Mouse (Mus musculus) liver, embryonic 14.5 days (tissue): ENCODE data around the gene Lilr4b. TPM values are rescaled to one million over a fixed set of nuclear protein-coding genes. Genes with fewer than 3 reads are reported as not detected.
"Not testable (repeated sequence)": the region's sequence is repeated elsewhere in the genome, so short reads cannot be mapped to it uniquely, and the experiment has no call there.

Experiments used
- ATAC-seq: fragments of 200-750 bp; cut with Nextera tagmentation; 2 replicates; pipeline ENCODE4 v1.8.0; 2017; ENCODE audit warnings: moderate number of reproducible peaks, mild to moderate bottlenecking, moderate library complexity; ENCODE audit not compliant: insufficient read depth
- DNase-seq, 3 experiments: peaks; one replicate each; pipeline ENCODE4 v3.0.0-alpha.2; 2012 to 2013; ENCODE audit warnings: low read depth in 3 of 3, low spot score in 3 of 3
- H3K27ac ChIP-seq: fragments of 300-500 bp; sonication (generic); 2 replicates; pipeline ENCODE4 v1.5.1; 2014; ENCODE audit warnings: moderate library complexity, mild to moderate bottlenecking, control low read depth, inconsistent platforms
- H3K27me3 ChIP-seq: fragments of 300-500 bp; sonication (generic); 2 replicates; pipeline ENCODE4 v1.6.1; 2014; ENCODE audit warnings: mild to moderate bottlenecking, low read length, moderate library complexity; ENCODE audit not compliant: control insufficient read depth, insufficient read depth
- H3K36me3 ChIP-seq: fragments of 300-500 bp; sonication (generic); replicated peaks from 2 replicates; pipeline ENCODE4 v1.6.1; 2014; ENCODE audit warnings: low read depth; ENCODE audit not compliant: control insufficient read depth, insufficient read depth
- H3K4me1 ChIP-seq, 2 experiments: fragments of 200-500 bp in 1 of 2; fragments of 300-500 bp in 1 of 2; sonication (generic) in 1 of 2; replicated peaks; 2 replicates each; pipeline ENCODE4 v1.6.1; 2012 to 2014; ENCODE audit warnings: antibody characterized with exemption in 1 of 2, inconsistent platforms in 1 of 2, low read length in 1 of 2; ENCODE audit not compliant: control insufficient read depth in 2 of 2, insufficient read depth in 2 of 2
- H3K4me2 ChIP-seq: fragments of 300-500 bp; sonication (generic); 2 replicates; pipeline ENCODE4 v1.6.1; 2014; ENCODE audit warnings: low read depth, mild to moderate bottlenecking, control low read depth, moderate library complexity
- H3K4me3 ChIP-seq, 2 experiments: fragments of 200-500 bp in 1 of 2; fragments of 300-500 bp in 1 of 2; sonication (generic) in 1 of 2; 2 replicates each; pipeline ENCODE4 v1.5.1; 2012 to 2014; ENCODE audit warnings: low read depth in 2 of 2, low read length in 2 of 2, mild to moderate bottlenecking in 2 of 2, control low read depth in 1 of 2, inconsistent platforms in 1 of 2, moderate library complexity in 1 of 2; ENCODE audit not compliant: insufficient read depth in 1 of 2
- H3K9ac ChIP-seq: fragments of 300-500 bp; sonication (generic); replicated peaks from 2 replicates; pipeline ENCODE4 v1.6.1; 2014; ENCODE audit warnings: mild to moderate bottlenecking, control low read depth, moderate library complexity
- H3K9me3 ChIP-seq: fragments of 300-500 bp; sonication (generic); 2 replicates; pipeline ENCODE4 v1.6.1; 2016; ENCODE audit warnings: low read length, mixed read lengths; ENCODE audit not compliant: control insufficient read depth
- CTCF ChIP-seq: IDR thresholded peaks from 2 replicates; pipeline ENCODE4 v1.5.1; 2016; ENCODE audit warnings: antibody characterized with exemption, low read depth, control low read depth
- EP300 ChIP-seq: IDR thresholded peaks from 2 replicates; pipeline ENCODE4 v1.6.1; 2016; ENCODE audit warnings: antibody characterized with exemption, low read depth
- WGBS: fragments of 180-500 bp; shearing (Covaris S2); extraction: QIAGEN DNeasy Blood & Tissue Kit; methylation state at CpG from one replicate; pipeline ENCODE4 v1.1.7; 2014; ENCODE audit not compliant: insufficient replicate concordance; 5-methylcytosine and 5-hydroxymethylcytosine counted together
- polyA plus RNA-seq, 2 experiments: library from polyadenylated mRNA; depleted of rRNA in 1 of 2; stranded (reverse) in 1 of 2; unstranded in 1 of 2; fragments of >200 nt; fragmentation: Nextera tagmentation in 1 of 2; extraction: Ambion mirVana in 1 of 2; gene quantifications; 2 replicates each; pipeline versions ENCODE4 v1.2.1 to v1.2.3; 2012 to 2014

Gene Lilr4b
- polyA plus RNA-seq (2012; rRNA removed) (0.70 and 1.1 TPM in 2 replicates), polyA plus RNA-seq (2014; fragmentation: Nextera tagmentation; extraction: Ambion mirVana) (0.75 and 1.8 TPM in 2 replicates)

GRCm38 (mm10) chr10:51480397-51480796 is at the start of gene Lilr4b, which contains the start of gene Gm49339:
Gene Lilr4b (plus strand): TSS chr10:51480632.
Gene Gm49339 (plus strand): TSS chr10:51480612.
- ATAC-seq, H3K9me3 ChIP-seq, H3K9ac ChIP-seq, DNase-seq, H3K4me1 ChIP-seq, H3K27me3 ChIP-seq, H3K27ac ChIP-seq, H3K4me2 ChIP-seq, H3K4me3 ChIP-seq, H3K36me3 ChIP-seq: not testable (repeated sequence)
- WGBS: 10% methylated on average over 1 of the region's 3 CpGs

GRCm38 (mm10) chr10:51432940-51433339 is 47.5 kb upstream of the Lilr4b start:
- Histone ChIP-seq H3K9ac (no peak overlapping the region), H3K4me2 (no peak overlapping the region), H3K27me3 (no peaks in the 10 kb centered on the region), H3K27ac (no peak overlapping the region), H3K4me3 (no peak overlapping the region), H3K4me1 (no peaks in the 10 kb centered on the region; a peak in 1 of 4 replicates), H3K9me3 (no peaks in the 10 kb centered on the region), H3K36me3 (no peaks in the 10 kb centered on the region)
- peak; percentile 39 for ATAC-seq
- no peak for DNase-seq
- TF ChIP-seq CTCF: no peak
- TF ChIP-seq EP300: no peak

GRCm38 (mm10) chr10:51435684-51436083 is 44.7 kb upstream of the Lilr4b start:
- Histone ChIP-seq H3K4me1 (no peaks in the 10 kb centered on the region; a peak in 1 of 4 replicates), H3K9ac (no peak overlapping the region), H3K4me2 (no peak overlapping the region), H3K9me3 (no peaks in the 10 kb centered on the region), H3K36me3 (no peaks in the 10 kb centered on the region), H3K4me3 (no peak overlapping the region), H3K27ac (no peak overlapping the region), H3K27me3 (no peaks in the 10 kb centered on the region)
- DNase-seq: no peak
- ATAC-seq: no peak
- TF ChIP-seq EP300 (no peak), CTCF (no peak)
- WGBS: 31% methylated on average over 3 of the region's 3 CpGs

GRCm38 (mm10) chr10:51451610-51452009 is 28.8 kb upstream of the Lilr4b start:
- Histone ChIP-seq H3K4me3 (no peak overlapping the region), H3K27ac (no peak overlapping the region), H3K27me3 (no peaks in the 10 kb centered on the region), H3K4me1 (no peaks in the 10 kb centered on the region), H3K36me3 (no peaks in the 10 kb centered on the region), H3K4me2 (no peak overlapping the region), H3K9me3 (no peaks in the 10 kb centered on the region), H3K9ac (no peak overlapping the region)
- WGBS: 48% methylated on average over 4 of the region's 4 CpGs
- TF ChIP-seq EP300 (no peak), CTCF (no peak)
- DNase-seq (no peak), ATAC-seq (no peak)

- Histone ChIP-seq H3K4me1 (no peaks in the 10 kb centered on the region), H3K4me2 (no peak overlapping the region), H3K9ac (no peak overlapping the region), H3K9me3 (no peaks in the 10 kb centered on the region), H3K27me3 (no peaks in the 10 kb centered on the region), H3K27ac (no peak overlapping the region), H3K4me3 (no peak overlapping the region), H3K36me3 (no peaks in the 10 kb centered on the region)
- ATAC-seq: no peak
- WGBS: 28% methylated on average over 1 of the region's 1 CpGs
- DNase-seq: peak in 2 of 3 experiments; percentile 5 to 19
- TF ChIP-seq EP300 (no peak), CTCF (no peak)
Measured at GRCm38 (mm10) chr10:51453616-51454298, 26.7 kb upstream of the Lilr4b start.
